8 mouse cellular contexts compared by ENCODE assay signal in the genomic region with DNA sequence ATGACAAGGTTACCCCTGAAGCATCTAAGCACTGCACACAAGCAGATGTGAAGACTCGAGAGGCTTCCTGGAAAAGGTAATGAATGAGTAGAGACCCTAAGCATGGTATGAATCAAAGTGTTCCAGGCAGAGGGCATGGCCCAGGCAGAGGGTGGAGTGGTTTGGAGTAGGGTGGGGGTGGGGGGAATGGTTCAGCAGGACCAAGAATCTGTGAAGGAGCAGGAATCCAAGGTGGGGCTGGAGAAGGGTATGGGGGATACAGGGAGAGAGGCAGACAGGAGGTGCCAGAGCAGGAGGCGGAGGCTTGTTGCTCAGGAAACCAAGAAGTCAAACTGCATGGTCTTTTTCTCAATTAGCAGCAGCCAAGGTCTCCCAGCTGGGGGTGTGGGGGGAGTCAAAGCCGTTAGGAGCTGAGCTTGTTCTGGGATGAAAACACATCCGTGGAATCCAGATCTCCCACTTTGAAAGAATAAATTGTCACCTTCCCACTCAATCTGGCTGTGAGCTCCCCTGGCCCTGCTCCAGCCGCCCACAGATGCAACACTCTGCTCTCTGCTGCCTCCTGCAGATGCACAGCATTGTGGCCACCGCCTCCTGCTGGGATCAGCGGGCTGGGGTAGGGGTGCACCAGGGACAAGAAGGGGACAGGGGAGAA.
DNase-seq lines count a peak whose midpoint lies in the region; ATAC-seq lines count a peak whose summit lies in the region.

No protein-coding gene starts in this region.

- H3K4me3 ChIP-seq in stomach, embryonic 16.5 days (replicated peaks; ENCODE audit: low read length) = no peak overlapping the region
- no peak overlapping the region for H3K4me3 ChIP-seq in hindbrain, embryonic 11.5 days (ENCODE audit: low read depth, low read length)

- no peak overlapping the region for H3K9ac ChIP-seq in stomach, embryonic 16.5 days (ENCODE audit: low read length)
- H3K9ac ChIP-seq in hindbrain, embryonic 11.5 days (ENCODE audit: low read depth, low read length) = no peak overlapping the region

- no peaks in the 10 kb centered on the region for H3K36me3 ChIP-seq in stomach, embryonic 16.5 days (ENCODE audit: control insufficient read depth, insufficient read depth, low read length)
- H3K36me3 ChIP-seq in hindbrain, embryonic 11.5 days (ENCODE audit: control insufficient read depth, insufficient read depth, low read length) = no peaks in the 10 kb centered on the region

- H3K27me3 ChIP-seq in stomach, embryonic 16.5 days (ENCODE audit: control insufficient read depth, insufficient read depth, low read length) = no peaks in the 10 kb centered on the region
- no peaks in the 10 kb centered on the region for H3K27me3 ChIP-seq in hindbrain, embryonic 11.5 days (ENCODE audit: control insufficient read depth, insufficient read depth, low read length)

- ATAC-seq in cerebellum, adult (ENCODE audit: insufficient number of reproducible peaks, low FRiP score, low TSS enrichment) = no peak
- ATAC-seq in stomach, embryonic 16.5 days (ENCODE audit: insufficient read depth, low FRiP score) = peak; percentile 31; the same call in 1 of the 2 replicates
- ATAC-seq in hindbrain, embryonic 11.5 days (ENCODE audit: low FRiP score) = no peak

- H3K4me1 ChIP-seq in stomach, embryonic 16.5 days (ENCODE audit: control insufficient read depth, insufficient read depth, low read length) = no peaks in the 10 kb centered on the region
- no peaks in the 10 kb centered on the region for H3K4me1 ChIP-seq in hindbrain, embryonic 11.5 days (replicated peaks; ENCODE audit: control insufficient read depth, insufficient read depth, low read length)

- H3K9me3 ChIP-seq in stomach, embryonic 16.5 days (replicated peaks; ENCODE audit: control insufficient read depth, low read length) = no peaks in the 10 kb centered on the region
- H3K9me3 ChIP-seq in hindbrain, embryonic 11.5 days (ENCODE audit: control insufficient read depth, low read length) = no peaks in the 10 kb centered on the region

- H3K27ac ChIP-seq in stomach, embryonic 16.5 days (ENCODE audit: low read length) = peak overlapping the region; percentile 24; the same call in 1 of the 2 replicates
- H3K27ac ChIP-seq in hindbrain, embryonic 11.5 days (ENCODE audit: low read depth, low read length) = no peak overlapping the region

- DNase-seq in cerebellum, adult 11 months = peak; percentile 9
- DNase-seq in lung, postnatal 36 days = peak; percentile 3
- no peak for DNase-seq in lung, postnatal 14 days
- DNase-seq in frontal cortex, postnatal 25 days (ENCODE audit: low spot score in 2 of 2) = peak; percentile 81
- peak; percentile 82 for DNase-seq in left cerebral cortex, adult 11 months (ENCODE audit: low spot score)
- DNase-seq in hindbrain, embryonic 11.5 days (ENCODE audit: low spot score) = no peak

- no peak overlapping the region for H3K4me2 ChIP-seq in stomach, embryonic 16.5 days (ENCODE audit: low read depth, low read length)
- H3K4me2 ChIP-seq in hindbrain, embryonic 11.5 days (replicated peaks; ENCODE audit: low read depth, low read length) = no peak overlapping the region

- WGBS in stomach, embryonic 16.5 days = 28% methylated on average over 7 of the region's 7 CpGs
- WGBS in hindbrain, embryonic 11.5 days = 38% methylated on average over 7 of the region's 7 CpGs

Comparison
In these comparisons a context has a peak if more than half of its experiments do, and no peak if none do; other contexts are left out.
1. DNase-seq: peak in cerebellum, adult 11 months (single experiment), lung, postnatal 36 days (single experiment), frontal cortex, postnatal 25 days (2 of 2) and left cerebral cortex, adult 11 months (single experiment); none in lung, postnatal 14 days (single experiment) and hindbrain, embryonic 11.5 days (single experiment).